Mouse (Mus musculus): ENCODE results near the gene Carmil1. TPM values are rescaled to one million over a fixed set of nuclear protein-coding genes. Genes with fewer than 3 reads are reported as not detected.
A peak's percentile ranks its signal among the peaks of the same experiment; 100 is the strongest.

The Carmil1 gene
- polyA plus RNA-seq, 1 experiment from 2014 or later, result 48.6 TPM

GRCm38 (mm10) chr13:24246266-24246665, 34.3 kb downstream of the Carmil1 start:
- Histone ChIP-seq H3K9me3 (ENCODE audit: control insufficient read depth, low read length) (no peaks in the 10 kb centered on the region), H3K4me3 (ENCODE audit: low read length) (no peak overlapping the region), H3K4me1 (ENCODE audit: control insufficient read depth, insufficient read depth, low read length) (peaks cover 10% of the 10 kb centered on the region), H3K9ac (ENCODE audit: low read depth, low read length) (no peak overlapping the region), H3K4me2 (replicated peaks; ENCODE audit: low read depth, low read length) (no peak overlapping the region), H3K36me3 (ENCODE audit: control insufficient read depth, insufficient read depth, low read length) (no peaks in the 10 kb centered on the region), H3K27ac (ENCODE audit: low read depth, low read length) (no peak overlapping the region), H3K27me3 (ENCODE audit: control insufficient read depth, insufficient read depth, low read length) (no peaks in the 10 kb centered on the region)
- no peak for ATAC-seq (ENCODE audit: low FRiP score, low TSS enrichment)
- 59% methylated on average over 6 of the region's 6 CpGs for WGBS

GRCm38 (mm10) chr13:24244613-24245012, 36.0 kb downstream of the Carmil1 start:
- no peak overlapping the region for H3K9ac ChIP-seq (ENCODE audit: low read depth, low read length)
- H3K27me3 ChIP-seq (ENCODE audit: control insufficient read depth, insufficient read depth, low read length), result no peaks in the 10 kb centered on the region
- H3K36me3 ChIP-seq (ENCODE audit: control insufficient read depth, insufficient read depth, low read length), result no peaks in the 10 kb centered on the region
- ATAC-seq (ENCODE audit: low FRiP score, low TSS enrichment), result no peak
- H3K4me2 ChIP-seq (replicated peaks; ENCODE audit: low read depth, low read length), result no peak overlapping the region
- H3K4me1 ChIP-seq (ENCODE audit: control insufficient read depth, insufficient read depth, low read length), result peaks cover 10% of the 10 kb centered on the region
- H3K9me3 ChIP-seq (ENCODE audit: control insufficient read depth, low read length), result no peaks in the 10 kb centered on the region
- H3K27ac ChIP-seq (ENCODE audit: low read depth, low read length), result no peak overlapping the region
- H3K4me3 ChIP-seq (ENCODE audit: low read length), result no peak overlapping the region
- WGBS, result 65% methylated on average over 11 of the region's 11 CpGs

GRCm38 (mm10) chr13:24243964-24244363, 36.6 kb downstream of the Carmil1 start:
- no peak overlapping the region for H3K4me3 ChIP-seq (ENCODE audit: low read length)
- no peaks in the 10 kb centered on the region for H3K9me3 ChIP-seq (ENCODE audit: control insufficient read depth, low read length)
- no peaks in the 10 kb centered on the region for H3K27me3 ChIP-seq (ENCODE audit: control insufficient read depth, insufficient read depth, low read length)
- peaks cover 10% of the 10 kb centered on the region for H3K4me1 ChIP-seq (ENCODE audit: control insufficient read depth, insufficient read depth, low read length)
- H3K36me3 ChIP-seq (ENCODE audit: control insufficient read depth, insufficient read depth, low read length), result no peaks in the 10 kb centered on the region
- WGBS, result 84% methylated on average over 4 of the region's 4 CpGs
- H3K4me2 ChIP-seq (replicated peaks; ENCODE audit: low read depth, low read length), result no peak overlapping the region
- H3K27ac ChIP-seq (ENCODE audit: low read depth, low read length), result no peak overlapping the region
- no peak overlapping the region for H3K9ac ChIP-seq (ENCODE audit: low read depth, low read length)
- no peak for ATAC-seq (ENCODE audit: low FRiP score, low TSS enrichment)

- Histone ChIP-seq H3K36me3 (ENCODE audit: control insufficient read depth, insufficient read depth, low read length) (no peaks in the 10 kb centered on the region), H3K4me3 (ENCODE audit: low read length) (no peak overlapping the region), H3K9ac (ENCODE audit: low read depth, low read length) (no peak overlapping the region), H3K27me3 (ENCODE audit: control insufficient read depth, insufficient read depth, low read length) (no peaks in the 10 kb centered on the region), H3K4me2 (replicated peaks; ENCODE audit: low read depth, low read length) (no peak overlapping the region), H3K4me1 (ENCODE audit: control insufficient read depth, insufficient read depth, low read length) (peaks cover 10% of the 10 kb centered on the region), H3K9me3 (ENCODE audit: control insufficient read depth, low read length) (no peaks in the 10 kb centered on the region), H3K27ac (ENCODE audit: low read depth, low read length) (no peak overlapping the region; the same call in 1 of the 2 replicates)
- ATAC-seq (ENCODE audit: low FRiP score, low TSS enrichment), result peak; percentile 10; the same call in 1 of the 2 replicates
- WGBS, result 50% methylated on average over 5 of the region's 5 CpGs
Measured at GRCm38 (mm10) chr13:24242429-24243106, 38.0 kb downstream of the Carmil1 start.

- Histone ChIP-seq H3K27me3 (ENCODE audit: control insufficient read depth, insufficient read depth, low read length) (no peaks in the 10 kb centered on the region), H3K9ac (ENCODE audit: low read depth, low read length) (no peak overlapping the region), H3K4me2 (replicated peaks; ENCODE audit: low read depth, low read length) (no peak overlapping the region), H3K4me1 (ENCODE audit: control insufficient read depth, insufficient read depth, low read length) (peaks cover 10% of the 10 kb centered on the region), H3K27ac (ENCODE audit: low read depth, low read length) (no peak overlapping the region), H3K9me3 (ENCODE audit: control insufficient read depth, low read length) (no peaks in the 10 kb centered on the region), H3K4me3 (ENCODE audit: low read length) (no peak overlapping the region), H3K36me3 (ENCODE audit: control insufficient read depth, insufficient read depth, low read length) (no peaks in the 10 kb centered on the region)
- ATAC-seq (ENCODE audit: low FRiP score, low TSS enrichment), result peak; percentile 56; the same call in 1 of the 2 replicates
- WGBS, result 70% methylated on average over 5 of the region's 5 CpGs
Measured at GRCm38 (mm10) chr13:24241201-24241600, 39.4 kb downstream of the Carmil1 start.

GRCm38 (mm10) chr13:24240430-24240829, 40.2 kb downstream of the Carmil1 start:
- WGBS, result 85% methylated on average over 4 of the region's 4 CpGs
- no peaks in the 10 kb centered on the region for H3K9me3 ChIP-seq (ENCODE audit: control insufficient read depth, low read length)
- peaks cover 10% of the 10 kb centered on the region for H3K4me1 ChIP-seq (ENCODE audit: control insufficient read depth, insufficient read depth, low read length)
- H3K27ac ChIP-seq (ENCODE audit: low read depth, low read length), result no peak overlapping the region
- H3K4me2 ChIP-seq (replicated peaks; ENCODE audit: low read depth, low read length), result no peak overlapping the region
- H3K27me3 ChIP-seq (ENCODE audit: control insufficient read depth, insufficient read depth, low read length), result no peaks in the 10 kb centered on the region
- no peak overlapping the region for H3K4me3 ChIP-seq (ENCODE audit: low read length)
- ATAC-seq (ENCODE audit: low FRiP score, low TSS enrichment), result no peak
- no peaks in the 10 kb centered on the region for H3K36me3 ChIP-seq (ENCODE audit: control insufficient read depth, insufficient read depth, low read length)
- no peak overlapping the region for H3K9ac ChIP-seq (ENCODE audit: low read depth, low read length)

- H3K4me2 ChIP-seq (replicated peaks; ENCODE audit: low read depth, low read length), result no peak overlapping the region
- no peak for ATAC-seq (ENCODE audit: low FRiP score, low TSS enrichment)
- H3K9me3 ChIP-seq (ENCODE audit: control insufficient read depth, low read length), result no peaks in the 10 kb centered on the region
- H3K36me3 ChIP-seq (ENCODE audit: control insufficient read depth, insufficient read depth, low read length), result no peaks in the 10 kb centered on the region
- no peaks in the 10 kb centered on the region for H3K27me3 ChIP-seq (ENCODE audit: control insufficient read depth, insufficient read depth, low read length)
- H3K4me3 ChIP-seq (ENCODE audit: low read length), result no peak overlapping the region
- peaks cover 9% of the 10 kb centered on the region for H3K4me1 ChIP-seq (ENCODE audit: control insufficient read depth, insufficient read depth, low read length)
- no peak overlapping the region for H3K27ac ChIP-seq (ENCODE audit: low read depth, low read length)
- H3K9ac ChIP-seq (ENCODE audit: low read depth, low read length), result no peak overlapping the region
- 81% methylated on average over 3 of the region's 3 CpGs for whole genome bisulfite sequencing
Measured at GRCm38 (mm10) chr13:24238456-24239120, 42.0 kb downstream of the Carmil1 start.

- no peak overlapping the region for H3K4me3 ChIP-seq (ENCODE audit: low read length)
- H3K36me3 ChIP-seq (ENCODE audit: control insufficient read depth, insufficient read depth, low read length), result no peaks in the 10 kb centered on the region
- H3K4me1 ChIP-seq (ENCODE audit: control insufficient read depth, insufficient read depth, low read length), result peaks cover 6% of the 10 kb centered on the region; the same call in 1 of the 2 replicates
- H3K9me3 ChIP-seq (ENCODE audit: control insufficient read depth, low read length), result no peaks in the 10 kb centered on the region
- H3K4me2 ChIP-seq (replicated peaks; ENCODE audit: low read depth, low read length), result no peak overlapping the region
- ATAC-seq (ENCODE audit: low FRiP score, low TSS enrichment), result no peak
- no peaks in the 10 kb centered on the region for H3K27me3 ChIP-seq (ENCODE audit: control insufficient read depth, insufficient read depth, low read length)
- no peak overlapping the region for H3K27ac ChIP-seq (ENCODE audit: low read depth, low read length)
- WGBS, result 69% methylated on average over 4 of the region's 4 CpGs
- H3K9ac ChIP-seq (ENCODE audit: low read depth, low read length), result no peak overlapping the region
Measured at GRCm38 (mm10) chr13:24236736-24237135, 43.9 kb downstream of the Carmil1 start.

- no peak overlapping the region for H3K9ac ChIP-seq (ENCODE audit: low read depth, low read length)
- no peak overlapping the region for H3K4me2 ChIP-seq (replicated peaks; ENCODE audit: low read depth, low read length)
- no peak overlapping the region for H3K27ac ChIP-seq (ENCODE audit: low read depth, low read length)
- no peaks in the 10 kb centered on the region for H3K9me3 ChIP-seq (ENCODE audit: control insufficient read depth, low read length)
- WGBS, result 74% methylated on average over 6 of the region's 6 CpGs
- H3K4me1 ChIP-seq (ENCODE audit: control insufficient read depth, insufficient read depth, low read length), result 0 out of 2 replicates have a peak, but pooled peaks cover 6% of the 10 kb centered on the region
- ATAC-seq (ENCODE audit: low FRiP score, low TSS enrichment), result no peak
- no peak overlapping the region for H3K4me3 ChIP-seq (ENCODE audit: low read length)
- no peaks in the 10 kb centered on the region for H3K27me3 ChIP-seq (ENCODE audit: control insufficient read depth, insufficient read depth, low read length)
- H3K36me3 ChIP-seq (ENCODE audit: control insufficient read depth, insufficient read depth, low read length), result no peaks in the 10 kb centered on the region
Measured at GRCm38 (mm10) chr13:24232750-24233149, 47.8 kb downstream of the Carmil1 start.

Measured in kidney, embryonic 14.5 days (tissue).